Mouse (Mus musculus): ENCODE results near the gene Trpm3. TPM values are rescaled to one million over a fixed set of nuclear protein-coding genes. Genes with fewer than 3 reads are reported as not detected.
A peak's percentile ranks its signal among the peaks of the same experiment; 100 is the strongest.
"Not testable (repeated sequence)": the region's sequence is repeated elsewhere in the genome, so short reads cannot be mapped to it uniquely, and the experiment has no call there.

Gene Trpm3
- total RNA-seq, 2 experiments from 2014 or later, result 1.3 to 1.6 TPM

DNA sequence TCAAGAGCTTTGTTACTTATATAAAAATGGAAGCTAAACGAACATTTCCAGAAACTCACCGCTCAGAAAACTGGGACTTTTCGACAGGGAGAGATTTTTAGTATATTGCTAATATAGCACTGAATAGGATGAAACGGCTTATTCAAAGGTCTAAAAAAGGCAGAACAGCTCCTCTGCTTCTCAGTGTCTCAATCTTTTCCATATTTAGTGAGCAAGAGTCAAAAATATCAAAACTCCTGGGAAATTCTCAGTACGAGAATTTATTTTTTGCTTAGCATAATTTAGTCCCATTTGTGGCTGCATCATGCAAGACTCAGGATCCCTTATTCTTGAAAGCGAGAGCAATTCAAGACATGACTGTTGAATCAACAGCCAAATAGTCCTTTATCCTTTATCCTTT, 884.1 kb downstream of the Trpm3 start:
- no peak for DNase-seq (ENCODE audit: low spot score in 2 of 2)

DNA sequence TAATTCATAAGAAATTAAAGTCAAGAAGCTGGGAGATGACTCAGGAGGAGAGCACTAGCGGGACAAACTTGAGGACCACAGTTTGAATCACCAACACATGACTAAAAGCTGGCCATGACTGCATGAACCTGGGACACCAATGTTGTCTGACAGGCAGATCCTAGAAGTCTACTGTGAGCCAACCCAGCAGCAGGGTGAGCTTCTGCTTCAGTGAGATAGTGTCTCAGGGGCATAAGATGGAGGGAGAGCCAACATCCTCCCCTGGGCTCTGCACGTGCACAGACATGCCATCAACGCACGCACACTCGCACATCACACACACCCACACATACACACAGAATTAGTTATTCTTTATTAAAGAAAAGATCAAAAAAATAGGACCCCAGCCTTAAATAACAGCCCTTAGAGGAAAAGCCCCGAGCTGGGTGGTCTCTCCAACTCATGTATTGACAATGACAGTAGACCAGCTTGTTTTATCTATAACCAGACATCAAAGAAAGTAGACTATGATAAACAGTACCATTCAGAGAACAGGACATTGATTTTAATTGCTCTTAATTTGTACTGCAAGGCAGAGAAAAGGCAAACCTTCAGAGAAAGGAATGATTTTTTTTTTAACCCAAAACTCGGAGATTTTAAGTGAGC, 884.6 kb downstream of the Trpm3 start:
- no peak for DNase-seq (ENCODE audit: low spot score in 2 of 2)

DNA sequence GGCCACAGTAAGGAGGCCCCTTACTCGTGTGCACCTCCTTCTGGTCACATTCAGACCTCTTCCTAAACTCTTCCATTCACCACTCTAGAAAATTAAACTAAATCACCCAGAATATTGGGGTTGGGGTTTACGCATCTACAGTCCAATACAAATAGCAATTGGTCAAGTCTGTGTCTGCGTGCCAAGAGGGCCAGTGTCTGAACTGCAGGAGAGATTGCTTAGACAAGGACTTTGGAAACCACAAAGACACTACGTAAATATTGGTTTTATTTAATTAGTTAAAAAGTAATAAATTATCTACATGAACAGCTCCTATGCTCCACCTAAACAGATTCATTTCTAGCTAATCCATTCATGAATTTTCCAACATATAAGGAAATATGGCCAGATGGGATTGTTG, 886.0 kb downstream of the Trpm3 start:
- no peak for DNase-seq (ENCODE audit: low spot score in 2 of 2)

DNA sequence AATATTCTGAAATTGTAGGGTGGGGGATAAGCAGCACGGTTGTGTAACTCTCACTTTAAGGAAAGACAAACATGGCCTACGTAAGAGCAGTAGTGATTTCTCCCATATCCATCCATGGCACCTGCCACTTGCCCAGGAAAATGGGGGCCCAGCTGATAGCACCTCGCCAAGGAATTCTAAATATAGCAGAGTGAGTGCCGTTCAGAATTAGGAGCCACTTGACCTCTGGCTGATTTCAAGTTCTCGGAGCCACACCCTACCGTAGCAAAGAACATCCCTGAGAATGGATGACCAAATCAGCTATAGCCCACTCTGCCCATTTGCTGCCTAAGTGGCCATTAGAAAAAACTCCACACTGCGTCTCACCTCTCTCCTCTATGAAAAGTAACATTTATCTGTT, 887.6 kb downstream of the Trpm3 start:
- no peak for DNase-seq (ENCODE audit: low spot score in 2 of 2)

DNA sequence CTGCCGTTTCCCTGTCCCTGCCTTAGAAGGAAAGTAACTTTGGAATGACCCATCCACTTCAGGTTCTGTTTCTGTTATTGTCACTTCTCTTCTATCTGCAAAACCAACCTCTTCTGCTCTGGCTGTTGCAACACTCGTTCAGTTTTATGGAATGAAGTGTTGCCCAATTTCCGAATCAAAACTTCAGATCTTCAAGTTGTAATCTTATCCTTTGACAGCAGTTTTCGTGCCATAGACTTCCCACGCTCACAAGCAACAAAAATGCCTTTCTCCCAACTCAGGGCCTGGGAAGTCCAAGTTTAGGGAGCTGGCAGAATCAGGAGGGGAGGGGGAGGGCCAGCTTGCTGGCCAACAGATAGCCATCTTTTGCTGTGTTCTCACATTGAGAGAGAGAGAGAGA, 889.4 kb downstream of the Trpm3 start:
- DNase-seq (ENCODE audit: low spot score in 2 of 2), result no peak

DNA sequence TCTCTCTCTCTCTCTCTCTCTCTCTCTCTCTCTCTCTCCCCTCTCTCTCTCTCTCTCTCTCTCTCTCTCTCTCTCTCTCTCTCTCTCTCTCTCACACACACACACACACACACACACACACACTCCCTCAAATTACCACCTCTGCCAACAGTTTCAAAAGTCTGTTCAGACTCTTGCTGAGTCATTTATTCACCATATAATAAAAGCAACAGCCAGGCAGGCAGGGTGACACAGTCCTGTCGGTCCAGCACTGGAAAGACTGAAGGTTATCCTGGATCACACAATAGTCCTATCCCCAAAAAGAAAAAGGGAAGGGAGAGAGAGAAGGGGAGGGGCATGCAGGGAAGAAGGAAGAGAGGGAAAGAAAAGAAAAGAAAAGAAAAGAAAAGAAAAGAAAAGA, 894.5 kb downstream of the Trpm3 start:
- not testable (repeated sequence) for DNase-seq (ENCODE audit: low spot score in 2 of 2)

DNA sequence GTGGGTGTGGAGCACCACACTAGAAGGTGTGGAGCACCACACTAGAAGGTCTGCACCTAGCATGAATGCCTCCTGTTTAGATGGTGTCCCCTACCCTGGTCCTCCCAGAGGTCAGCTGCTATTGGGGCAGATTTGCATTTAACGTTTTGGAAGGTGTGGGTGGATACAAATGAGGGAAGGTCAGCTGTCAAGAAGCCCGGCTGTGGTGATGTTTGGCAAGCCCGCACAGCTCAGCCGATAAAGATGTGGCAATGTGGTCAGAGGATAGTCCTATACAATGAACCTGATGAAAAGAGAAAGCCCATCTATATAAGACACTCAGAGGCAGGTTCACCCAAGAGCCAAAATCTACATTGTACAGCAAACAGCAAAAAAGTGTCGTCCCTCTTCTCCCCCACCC, 895.3 kb downstream of the Trpm3 start:
- no peak for DNase-seq (ENCODE audit: low spot score in 2 of 2)

DNA sequence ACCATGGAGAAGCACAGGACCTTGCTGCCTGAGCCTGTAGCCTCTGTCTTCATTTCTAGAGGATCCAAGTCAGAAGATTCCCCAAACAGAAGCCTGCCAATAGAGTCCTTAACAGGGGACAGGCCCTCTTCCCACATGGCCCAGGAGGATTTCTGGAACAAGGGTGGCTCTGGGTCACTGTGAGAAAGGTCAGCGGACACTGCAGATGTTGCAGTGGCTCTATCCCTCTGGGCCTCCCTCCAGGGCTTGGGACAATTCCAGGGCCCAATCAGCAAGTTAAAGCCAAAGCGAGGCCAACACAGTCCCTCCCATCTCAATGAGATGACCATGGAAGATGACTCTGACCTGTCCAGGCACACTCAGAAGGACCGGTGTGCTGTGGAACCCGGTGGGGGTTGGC, 896.1 kb downstream of the Trpm3 start:
- DNase-seq (ENCODE audit: low spot score in 2 of 2), result peak; percentile 26 to 59

DNA sequence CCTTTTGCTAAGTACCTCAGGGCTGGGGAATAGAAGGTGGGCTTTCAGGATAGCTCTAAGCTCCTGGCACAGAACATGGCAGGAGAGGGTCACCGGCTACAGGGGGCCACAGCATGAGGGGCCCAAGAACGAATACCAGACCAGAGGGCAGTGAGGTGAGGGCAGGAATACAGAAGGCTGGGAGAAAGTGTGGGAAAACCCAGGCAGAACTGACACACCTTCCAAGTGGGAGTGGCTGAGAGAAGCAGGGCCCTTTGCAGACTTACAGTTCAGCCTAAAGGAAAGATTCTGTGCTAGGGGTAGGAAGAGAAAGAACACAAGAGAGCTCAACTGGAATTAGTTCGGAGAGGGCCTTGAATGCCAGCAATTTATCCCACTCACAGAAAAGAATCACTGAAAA, 896.9 kb downstream of the Trpm3 start:
- DNase-seq (ENCODE audit: low spot score in 2 of 2), result no peak

DNA sequence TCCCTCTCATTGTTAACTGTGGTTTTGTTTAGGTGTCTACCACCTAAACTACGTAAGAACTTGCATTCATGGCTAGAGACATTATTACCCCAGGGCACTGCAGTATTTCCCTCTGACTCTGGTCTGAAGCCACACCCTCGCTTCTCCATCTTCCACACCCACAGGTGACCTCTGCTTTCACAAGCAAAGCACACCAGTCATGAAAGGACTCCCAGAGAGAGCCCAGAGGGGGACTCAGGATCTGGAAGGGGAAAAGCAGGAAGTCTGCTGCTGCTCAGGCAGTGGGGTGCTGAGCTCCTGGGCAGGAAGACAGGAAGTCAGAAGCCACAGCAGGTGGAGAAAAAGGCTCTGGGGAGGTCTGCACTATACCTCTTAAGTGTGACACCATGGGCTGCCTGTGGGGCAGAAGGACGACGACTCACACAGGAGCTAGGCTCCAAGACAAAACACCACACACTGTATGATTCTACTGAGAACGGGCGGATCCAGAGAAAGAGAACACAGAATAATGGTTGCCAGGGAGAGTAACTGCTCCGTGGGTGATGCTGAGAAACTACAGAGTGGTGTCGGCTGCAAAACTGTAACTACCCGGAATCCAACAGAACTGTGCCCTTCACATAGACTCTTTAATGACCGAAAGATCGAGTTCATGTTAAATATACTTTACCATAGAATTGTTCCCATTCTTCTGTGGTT, 898.1 kb downstream of the Trpm3 start:
- no peak for DNase-seq (ENCODE audit: low spot score in 2 of 2)

DNA sequence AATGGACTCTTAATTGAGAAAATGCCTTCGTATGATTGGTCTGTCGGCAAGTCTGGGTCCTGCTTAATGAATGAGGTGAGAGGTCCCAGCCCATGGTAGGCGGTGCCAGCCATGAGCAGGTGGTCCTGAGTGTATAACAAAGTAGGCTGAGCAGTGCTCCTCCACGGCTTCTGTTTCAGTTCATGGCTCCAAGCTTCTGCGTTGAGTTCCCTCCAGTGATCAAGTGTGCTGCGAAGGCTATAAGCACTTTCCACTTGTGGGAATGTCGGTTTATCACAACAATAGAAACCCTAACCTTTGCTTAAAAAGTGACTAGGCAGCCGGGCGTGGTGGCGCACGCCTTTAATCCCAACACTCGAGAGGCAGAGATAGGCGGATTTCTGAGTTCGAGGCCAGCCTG, 898.7 kb downstream of the Trpm3 start:
- DNase-seq (ENCODE audit: low spot score in 2 of 2), result no peak

DNA sequence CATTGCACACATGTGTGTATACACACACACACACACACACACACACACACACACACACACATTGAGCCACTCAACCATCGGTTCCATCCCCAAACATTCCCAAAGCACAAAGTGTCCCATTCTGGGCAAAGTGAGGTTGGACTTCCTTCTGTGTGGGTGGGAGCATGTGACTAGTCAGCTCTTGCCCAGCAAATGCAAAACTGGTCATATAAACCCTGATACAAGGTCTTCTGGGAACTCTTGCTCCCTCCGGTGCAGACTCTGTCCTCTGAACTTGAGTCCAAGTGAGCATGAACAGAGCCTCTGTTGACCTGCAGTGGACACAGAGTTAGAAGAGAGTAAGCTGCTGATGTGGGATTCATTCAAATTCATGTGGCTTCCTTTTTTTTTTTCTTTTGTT, 899.5 kb downstream of the Trpm3 start:
- DNase-seq (ENCODE audit: low spot score in 2 of 2), result no peak

DNA sequence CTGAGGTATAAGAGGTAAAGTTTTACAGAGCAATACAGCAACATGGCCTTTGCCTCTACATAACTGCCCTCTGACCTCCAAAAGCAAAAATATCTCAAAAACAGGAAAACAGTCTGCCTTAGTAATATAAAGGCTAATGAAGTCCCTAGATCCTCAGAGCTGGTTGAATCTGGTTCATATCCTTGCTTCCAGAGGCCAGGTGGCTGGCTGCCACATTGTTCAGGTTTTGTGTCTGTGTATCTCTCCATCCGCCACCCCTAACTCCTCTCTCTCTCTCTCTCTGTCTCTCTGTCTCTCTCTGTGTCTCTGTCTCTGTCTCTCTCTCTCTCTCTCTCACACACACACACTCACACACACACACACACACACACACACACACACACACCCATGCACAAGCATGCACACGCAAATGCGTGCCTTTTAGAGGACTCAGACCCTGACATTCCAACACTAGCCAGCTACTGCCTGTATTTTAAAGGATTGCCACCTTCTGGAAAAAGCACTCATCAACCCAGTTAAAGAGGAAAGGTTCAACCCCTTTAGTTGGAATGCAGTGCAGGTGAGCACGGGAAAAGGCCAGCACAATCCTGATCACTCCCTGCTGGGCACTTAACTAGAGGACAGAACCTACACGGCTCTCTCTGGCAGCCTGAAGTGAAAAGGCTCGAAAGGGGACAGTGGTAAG, 902.8 kb downstream of the Trpm3 start:
- no peak for DNase-seq (ENCODE audit: low spot score in 2 of 2)

DNA sequence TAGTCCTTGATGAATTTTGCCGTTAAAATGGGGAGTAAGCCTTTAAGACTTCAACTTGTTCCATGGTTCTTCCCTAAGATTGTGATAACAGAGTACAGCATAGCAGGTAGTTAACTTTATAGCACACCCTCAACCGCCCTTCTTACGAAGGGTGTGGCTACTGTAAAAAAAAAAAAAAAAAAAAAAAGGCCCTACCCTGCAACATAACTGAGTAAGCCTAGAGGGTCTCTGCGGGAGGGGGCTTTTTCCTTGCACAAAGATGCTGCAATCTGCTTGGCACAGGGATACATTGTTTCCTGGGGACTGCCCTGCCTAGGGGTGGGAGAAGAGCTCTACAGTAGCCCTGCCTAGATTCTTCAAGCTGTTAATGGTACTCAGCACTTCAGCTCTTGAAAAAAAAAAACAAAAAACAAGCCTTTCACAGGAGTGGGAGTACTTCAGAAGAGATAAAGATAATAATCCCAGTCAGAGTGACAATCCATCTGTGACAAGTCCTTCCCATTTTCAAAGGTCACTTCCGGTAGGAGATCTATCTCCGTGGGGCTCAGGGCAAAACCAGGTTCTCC, 903.4 kb downstream of the Trpm3 start:
- no peak for DNase-seq (ENCODE audit: low spot score in 2 of 2)

DNA sequence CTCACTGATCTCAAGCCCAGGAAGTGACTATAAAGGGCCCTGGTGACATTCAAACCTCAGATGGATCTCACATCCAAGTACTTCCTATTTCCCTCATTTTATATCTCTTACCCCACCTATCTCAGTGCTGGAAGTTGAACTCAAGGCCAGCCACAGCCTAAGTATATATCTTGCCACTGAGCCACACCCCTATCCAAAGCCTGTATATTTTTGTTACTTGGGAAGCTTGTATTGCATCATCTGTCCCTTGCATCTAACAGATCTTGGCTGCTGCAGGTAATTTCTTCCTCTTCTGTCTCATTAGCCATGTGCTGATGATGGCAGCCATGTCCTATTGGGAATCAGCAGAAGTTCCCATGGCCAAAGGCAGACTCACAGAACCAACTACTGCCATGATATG, 904.9 kb downstream of the Trpm3 start:
- no peak for DNase-seq (ENCODE audit: low spot score in 2 of 2)

Small RNA genes within 50 kb of the gene (microRNA-seq; reads per million reads assigned to microRNA genes)
- 61.5 to 107 reads per million in 2 experiments for gene Mir204 (ENCODE audit: borderline number of aligned reads in 2 of 2)
